ENCODE assay signal across 31 mouse cellular contexts in genomic region chr11:76215011-76215410, GRCm38 (mm10). TPM values are rescaled to one million over a fixed set of nuclear protein-coding genes. Genes with fewer than 3 reads are reported as not detected.
DNase-seq lines count a peak whose midpoint lies in the region; ATAC-seq lines count a peak whose summit lies in the region.
"Had no signal": no experiment of that assay in that cellular context is flagged by ENCODE, and none has a peak within 500 bp of the region (broad histone marks: within the 10 kb centered on the region; RNA-seq: fewer than 3 reads in every experiment).

No protein-coding gene starts in this region.

- no peaks in the 10 kb centered on the region for H3K9me3 ChIP-seq in stomach, embryonic 15.5 days
- H3K9me3 ChIP-seq: embryonic facial prominence, embryonic 12.5 days; heart, embryonic 13.5 days; lung, embryonic 15.5 days; neural tube, embryonic 15.5 days had no signal

- no peak overlapping the region for H3K9ac ChIP-seq in stomach, embryonic 15.5 days
- H3K9ac ChIP-seq: embryonic facial prominence, embryonic 12.5 days; heart, embryonic 13.5 days; hindbrain, embryonic 14.5 days; liver, embryonic 14.5 days; lung, embryonic 15.5 days; neural tube, embryonic 15.5 days had no signal

- no peak for ATAC-seq in stomach, embryonic 15.5 days (ENCODE audit: insufficient read depth, low FRiP score, low read depth)
- ATAC-seq: activated CD4-positive, CD25-positive, alpha-beta regulatory T cell, adult 4 months; forebrain, embryonic 14.5 days; intestine, postnatal 0 days had no signal

- no peak overlapping the region for H3K4me3 ChIP-seq in stomach, embryonic 15.5 days (replicated peaks)
- H3K4me3 ChIP-seq: embryonic facial prominence, embryonic 12.5 days; heart, embryonic 13.5 days; lung, embryonic 15.5 days; neural tube, embryonic 15.5 days had no signal

- H3K27me3 ChIP-seq in stomach, embryonic 15.5 days (replicated peaks) = no peaks in the 10 kb centered on the region
- H3K27me3 ChIP-seq: embryonic facial prominence, embryonic 12.5 days; heart, embryonic 13.5 days; lung, embryonic 15.5 days; neural tube, embryonic 15.5 days had no signal

- intact Hi-C loops in left cerebral cortex, postnatal 36 days (cut with DNase I) = no loop called here

- peaks cover 22% of the 10 kb centered on the region for H3K36me3 ChIP-seq in stomach, embryonic 15.5 days

- peak; percentile 48 for DNase-seq in lung, postnatal 25 days (ENCODE audit: low spot score)
- DNase-seq in lung, postnatal 4 days = no peak
- peak; percentile 6 for DNase-seq in thymus, postnatal 14 days
- no peak for DNase-seq in thymus, postnatal 0 days (ENCODE audit: low spot score)
- DNase-seq in cerebellum, adult 8-10 months = no peak
- DNase-seq in left cerebral cortex, postnatal 36 days (ENCODE audit: low spot score in 2 of 2) = no peak
- DNase-seq: adrenal gland, adult 8-10 months; cerebellum, adult 9-10 months; embryo, embryonic 11 days; heart, postnatal 10 days; kidney, adult 9 months; kidney, postnatal 10 days; liver; midbrain, embryonic 14.5 days; retina, postnatal 1 day; right cerebral cortex, postnatal 14 days; thymus, postnatal 4 days had no signal

- no peak overlapping the region for H3K4me2 ChIP-seq in stomach, embryonic 15.5 days
- H3K4me2 ChIP-seq: embryonic facial prominence, embryonic 12.5 days; heart, embryonic 13.5 days; hindbrain, embryonic 14.5 days; lung, embryonic 15.5 days; neural tube, embryonic 15.5 days had no signal

- H3K4me1 ChIP-seq in stomach, embryonic 15.5 days = peaks cover 3% of the 10 kb centered on the region; the same call in 1 of the 2 replicates
- H3K4me1 ChIP-seq: embryonic facial prominence, embryonic 12.5 days had no signal

- 81% methylated on average over 2 of the region's 2 CpGs for WGBS in stomach, embryonic 15.5 days

- peak overlapping the region; percentile 68; the same call in 1 of the 2 replicates for H3K27ac ChIP-seq in stomach, embryonic 15.5 days
- H3K27ac ChIP-seq: embryonic facial prominence, embryonic 12.5 days; heart, embryonic 13.5 days; hindbrain, embryonic 14.5 days; liver, embryonic 14.5 days; neural tube, embryonic 15.5 days had no signal

RNA-seq across cellular contexts. Expression of gene Dbil5, which starts 2.4 kb away (rescaled TPM):
- polyA plus RNA-seq in thymus, postnatal 0 days (2015; fragmentation: Nextera tagmentation; extraction: Ambion mirVana) = 0.71 TPM in 1 of 2 replicates, not detected in the other
- polyA plus RNA-seq in stomach, embryonic 15.5 days (2015; fragmentation: Nextera tagmentation; extraction: Ambion mirVana) = 0.90 and 1.5 TPM in 2 replicates
- 1 to 10 TPM; 1.0 to 1.3 TPM for total RNA-seq in left cerebral cortex, postnatal 36 days (2021)
- total RNA-seq: gastrocnemius, adult 8-10 months; monocyte, adult 5-6 weeks had no signal
- polyA plus RNA-seq: activated CD4-positive, CD25-positive, alpha-beta regulatory T cell, adult 4 months; forebrain, embryonic 14.5 days; limb, embryonic 11.5 days; small intestine, adult 2 months had no signal

RNA-seq across cellular contexts. Expression of gene Gemin4, which starts 2.5 kb away (rescaled TPM):
- polyA plus RNA-seq in thymus, postnatal 0 days (2015; fragmentation: Nextera tagmentation; extraction: Ambion mirVana) = 22.9 and 23.7 TPM in 2 replicates
- polyA plus RNA-seq in stomach, embryonic 15.5 days (2015; fragmentation: Nextera tagmentation; extraction: Ambion mirVana) = 27.9 and 29.8 TPM in 2 replicates
- 1 to 10 TPM; 7.7 to 9.6 TPM for total RNA-seq in left cerebral cortex, postnatal 36 days (2021)
- total RNA-seq: monocyte, adult 5-6 weeks had no signal

RNA-seq across cellular contexts. Expression of gene Mrm3, which starts 28.5 kb away (rescaled TPM):
- polyA plus RNA-seq in thymus, postnatal 0 days (2015; fragmentation: Nextera tagmentation; extraction: Ambion mirVana) = 24.5 and 26.6 TPM in 2 replicates
- polyA plus RNA-seq in stomach, embryonic 15.5 days (2015; fragmentation: Nextera tagmentation; extraction: Ambion mirVana) = 24.7 and 25.8 TPM in 2 replicates
- 10 to 100 TPM; 17.3 to 17.8 TPM for total RNA-seq in left cerebral cortex, postnatal 36 days (2021)

RNA-seq across cellular contexts. Expression of gene Glod4, which starts 28.5 kb away (rescaled TPM):
- 105 and 108 TPM in 2 replicates for polyA plus RNA-seq in thymus, postnatal 0 days (2015; fragmentation: Nextera tagmentation; extraction: Ambion mirVana)
- 119 and 123 TPM in 2 replicates for polyA plus RNA-seq in stomach, embryonic 15.5 days (2015; fragmentation: Nextera tagmentation; extraction: Ambion mirVana)
- total RNA-seq in left cerebral cortex, postnatal 36 days (2021) = 10 to 100 TPM; 47.7 to 58.2 TPM

RNA-seq across cellular contexts. Expression of gene Fam57a, which starts 35.5 kb away (rescaled TPM):
- polyA plus RNA-seq in thymus, postnatal 0 days (2015; fragmentation: Nextera tagmentation; extraction: Ambion mirVana) = 13.9 and 16.6 TPM in 2 replicates
- polyA plus RNA-seq in stomach, embryonic 15.5 days (2015; fragmentation: Nextera tagmentation; extraction: Ambion mirVana) = 82.0 and 100 TPM in 2 replicates
- total RNA-seq in left cerebral cortex, postnatal 36 days (2021) = 10 to 100 TPM; 15.7 to 18.4 TPM

Comparison
In these comparisons a context has a peak if more than half of its experiments do, and no peak if none do; other contexts are left out.
1. DNase-seq: peak in lung, postnatal 25 days (single experiment) and thymus, postnatal 14 days (single experiment); none in lung, postnatal 4 days (0 of 2), thymus, postnatal 0 days (single experiment), cerebellum, adult 8-10 months (single experiment) and left cerebral cortex, postnatal 36 days (0 of 2).